ENCODE assay signal across 11 mouse cellular contexts in the genomic region with DNA sequence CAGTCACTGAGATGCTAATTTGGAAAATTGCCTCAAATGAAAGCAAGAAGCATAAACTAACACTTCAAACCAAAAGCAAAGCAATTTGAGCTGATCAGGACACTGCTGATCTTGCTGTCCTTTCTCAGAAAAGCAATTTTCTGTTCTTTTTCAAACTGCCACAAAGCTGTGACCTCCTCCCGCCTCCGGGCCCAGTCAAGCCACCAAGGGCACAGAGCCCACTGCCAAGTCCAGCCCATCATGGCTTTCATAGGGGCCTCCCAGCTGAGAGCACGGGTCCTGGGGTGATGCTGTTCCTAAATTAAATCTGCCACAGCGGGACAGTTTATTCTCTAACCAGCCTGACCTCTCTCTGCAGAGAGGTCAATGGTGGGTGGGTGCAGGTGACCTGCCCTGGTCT.
"Had no signal": no experiment of that assay in that cellular context is flagged by ENCODE, and none has a peak within 500 bp of the region (broad histone marks: within the 10 kb centered on the region; RNA-seq: fewer than 3 reads in every experiment).

No protein-coding gene starts in this region.

- H3K27ac ChIP-seq: limb, embryonic 13.5 days; midbrain, embryonic 12.5 days; neural tube, embryonic 13.5 days had no signal

- H3K36me3 ChIP-seq: limb, embryonic 13.5 days; midbrain, embryonic 12.5 days; neural tube, embryonic 13.5 days had no signal

- DNase-seq: left cerebral cortex, postnatal 4 days; lung, embryonic 14.5 days; retina, postnatal 1 day; right cerebral cortex, postnatal 14 days; thymus, postnatal 36 days had no signal

- H3K4me1 ChIP-seq: limb, embryonic 13.5 days; midbrain, embryonic 12.5 days; neural tube, embryonic 13.5 days had no signal

- ATAC-seq: intestine, embryonic 16.5 days; midbrain, embryonic 16.5 days had no signal

- H3K9me3 ChIP-seq: midbrain, embryonic 12.5 days had no signal

- H3K4me3 ChIP-seq: limb, embryonic 13.5 days; midbrain, embryonic 12.5 days; neural tube, embryonic 13.5 days had no signal

- H3K4me2 ChIP-seq: limb, embryonic 13.5 days; liver, embryonic 11.5 days; lung, embryonic 14.5 days; midbrain, embryonic 12.5 days; neural tube, embryonic 13.5 days had no signal

- H3K9ac ChIP-seq: limb, embryonic 13.5 days; lung, embryonic 14.5 days; midbrain, embryonic 12.5 days; neural tube, embryonic 13.5 days had no signal
